Mouse (Mus musculus): ENCODE measurements at regions not wholly inside any gene's neighbourhood (a gene's known extent, or its start where the extent isn't known, plus 50 kb on each side); places are given as distances from the start of the nearest gene placed in this dataset.

GRCm38 (mm10) chr3:60417001-60417400 is 55.6 kb upstream of the Mbnl1 start:
- no peak for TF ChIP-seq CTCF (IDR thresholded peaks at IDR 0.05; ENCODE audit: insufficient read depth, low read depth, low read length)
- no peak for TF ChIP-seq POLR2A (IDR thresholded peaks at IDR 0.05; ENCODE audit: insufficient read depth, low read depth, low read length)

Measured in olfactory bulb, adult 2 months (tissue).